Mouse (Mus musculus) gastrocnemius, postnatal 4 days (tissue): ENCODE data around the gene Dnajc21. TPM values are rescaled to one million over a fixed set of nuclear protein-coding genes. Genes with fewer than 3 reads are reported as not detected.

Experiments used
- DNase-seq, 2 experiments: peaks; one replicate each; pipeline ENCODE4 v3.0.0; 2021 to 2022; ENCODE audit warnings: low spot score in 2 of 2, mixed read lengths in 2 of 2
- total RNA-seq, 2 experiments: library from RNA; stranded (reverse); gene quantifications; 2 replicates each; pipeline ENCODE4 v1.2.3; 2021

Dnajc21 gene
- total RNA-seq, 2 experiments from 2014 or later = 20.9 to 26.1 TPM

- DNase-seq = no peak
Measured at GRCm38 (mm10) chr15:10441493-10441892, 28.8 kb downstream of the Dnajc21 start.

DNA sequence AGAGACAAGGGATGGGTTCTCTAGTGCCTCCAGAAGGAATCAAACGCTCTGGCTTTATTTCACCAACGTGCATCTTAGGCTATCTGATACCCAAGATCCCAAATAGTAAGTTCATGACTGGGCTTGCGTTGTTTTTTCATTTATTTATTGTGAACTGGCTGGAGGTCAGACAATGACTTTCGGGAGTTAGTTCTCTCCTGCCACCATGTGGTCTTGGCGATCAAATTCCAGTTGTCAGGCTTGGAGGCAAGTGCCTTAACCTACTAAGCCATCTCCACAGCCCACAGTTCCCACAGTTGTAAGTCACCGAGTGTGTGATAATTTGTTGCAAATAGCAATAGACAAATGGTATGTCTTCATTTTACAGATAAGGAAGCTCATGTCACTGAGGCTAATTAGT, 30.4 kb downstream of the Dnajc21 start:
- DNase-seq = peak in 1 of 2 experiments; percentile 15

DNA sequence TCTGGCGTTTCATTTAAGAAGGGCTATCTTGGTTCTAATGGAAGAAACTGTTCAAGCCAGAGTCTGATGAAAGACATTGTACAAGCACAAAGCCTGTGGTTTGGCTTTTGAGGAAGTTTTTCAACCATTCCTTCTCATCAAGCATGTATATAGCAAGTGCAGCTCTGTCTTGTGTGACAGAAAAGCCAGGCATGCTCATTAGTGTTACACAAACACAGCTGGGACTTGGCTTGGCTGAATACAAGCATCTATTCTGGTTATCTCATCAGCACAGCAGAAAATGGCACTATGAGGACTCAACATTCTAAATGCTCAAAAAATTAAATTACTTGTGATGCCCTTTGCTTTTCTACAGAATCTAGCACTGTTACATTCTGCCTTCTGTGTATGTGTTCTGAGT, 33.4 kb downstream of the Dnajc21 start:
- DNase-seq = no peak

DNA sequence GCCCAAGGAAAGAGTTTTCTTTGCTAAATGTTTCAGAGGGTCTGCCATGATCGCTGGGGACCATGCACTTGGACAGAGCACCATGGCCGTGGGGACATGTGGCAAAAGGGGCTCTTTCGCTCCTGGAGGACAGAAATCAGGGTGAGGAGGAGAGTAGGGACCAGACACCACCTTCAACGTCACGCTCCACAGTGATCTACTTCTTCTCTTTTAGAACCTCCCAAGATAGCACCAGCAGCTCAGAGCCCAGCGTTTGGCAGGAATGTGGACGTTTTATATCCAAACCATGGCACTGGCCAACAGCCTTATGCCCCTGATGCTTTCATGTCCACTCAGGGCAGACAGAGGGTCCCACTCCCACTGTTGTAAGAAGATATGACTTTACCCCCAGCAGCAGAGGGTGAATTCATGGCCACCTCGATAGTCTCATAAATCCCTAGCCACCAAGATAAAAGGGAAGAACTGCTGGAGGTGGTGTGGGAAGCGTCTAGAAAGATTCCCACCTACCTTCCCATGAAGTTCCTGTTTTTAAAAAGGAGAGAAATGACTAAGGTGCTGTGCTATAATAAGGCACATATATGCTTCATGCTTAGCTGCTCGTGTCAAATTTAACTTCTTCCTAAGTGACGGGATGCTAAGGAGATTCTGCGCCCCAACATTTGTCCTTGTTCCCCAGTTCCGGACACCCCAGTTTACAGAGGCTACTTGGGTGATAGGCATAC, 43.6 kb downstream of the Dnajc21 start:
- no peak for DNase-seq

DNA sequence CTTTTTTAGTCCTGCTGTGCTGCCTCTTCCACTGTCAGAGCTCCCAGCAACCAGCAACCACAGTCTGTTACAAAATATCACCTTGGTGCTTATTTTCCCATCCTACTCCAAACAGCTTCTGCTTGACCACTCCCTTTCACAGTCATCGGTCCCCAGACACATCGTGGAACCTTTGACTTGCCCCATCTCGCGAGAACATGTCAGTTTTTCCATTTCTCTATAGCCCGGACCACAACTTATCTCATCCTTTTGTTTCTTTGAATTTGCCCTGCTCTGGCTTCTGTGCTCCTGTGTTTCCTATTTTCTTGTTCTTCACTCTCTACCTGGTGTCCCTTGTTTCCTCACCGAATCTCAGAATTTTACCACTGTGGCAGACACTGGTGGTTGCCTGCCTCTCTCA, 44.2 kb downstream of the Dnajc21 start:
- DNase-seq = no peak

- no peak for DNase-seq
Measured at GRCm38 (mm10) chr15:10421785-10422144, 48.6 kb downstream of the Dnajc21 start.

GRCm38 (mm10) chr15:10421138-10421784, 49.1 kb downstream of the Dnajc21 start:
- no peak for DNase-seq

DNA sequence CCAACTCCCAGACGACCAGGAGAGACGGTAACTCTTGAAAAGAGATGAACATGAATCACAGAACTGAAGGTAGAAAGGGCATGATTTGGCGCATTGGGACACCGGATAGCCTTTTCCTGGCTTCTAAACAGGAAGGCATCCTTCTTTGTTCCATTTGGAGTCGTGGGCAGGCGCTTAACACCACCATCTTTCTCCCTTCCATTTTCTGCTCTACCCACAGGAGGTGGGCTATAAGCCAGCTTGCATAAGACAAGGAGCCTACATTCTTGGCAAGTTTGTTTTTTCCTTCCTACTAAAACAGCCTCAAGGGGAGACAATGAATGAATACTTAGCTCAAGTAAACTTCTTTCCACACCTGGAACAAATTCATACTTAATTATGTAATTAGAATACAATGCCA, 56.7 kb downstream of the Dnajc21 start:
- no peak for DNase-seq

DNA sequence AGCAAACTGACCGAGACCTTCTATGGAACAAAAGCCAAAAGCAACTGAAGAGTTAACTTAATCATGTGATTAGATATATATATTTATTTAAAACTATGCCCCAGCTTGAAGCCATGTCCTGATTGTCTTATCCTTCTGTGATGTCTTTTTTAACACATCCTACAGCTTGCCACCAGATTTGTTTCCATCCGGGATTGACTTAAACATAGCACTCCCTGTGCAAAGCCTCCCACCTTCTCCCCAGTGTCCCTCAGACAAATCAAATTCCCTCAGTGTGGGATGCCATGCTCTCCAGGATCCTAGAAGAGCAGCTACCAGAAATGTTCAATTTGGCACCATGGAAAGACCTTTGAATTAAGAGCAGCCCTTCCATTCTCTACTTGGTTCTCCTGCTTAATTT, 59.4 kb downstream of the Dnajc21 start:
- DNase-seq = no peak

GRCm38 (mm10) chr15:10409842-10410241, 60.5 kb downstream of the Dnajc21 start:
- no peak for DNase-seq

DNA sequence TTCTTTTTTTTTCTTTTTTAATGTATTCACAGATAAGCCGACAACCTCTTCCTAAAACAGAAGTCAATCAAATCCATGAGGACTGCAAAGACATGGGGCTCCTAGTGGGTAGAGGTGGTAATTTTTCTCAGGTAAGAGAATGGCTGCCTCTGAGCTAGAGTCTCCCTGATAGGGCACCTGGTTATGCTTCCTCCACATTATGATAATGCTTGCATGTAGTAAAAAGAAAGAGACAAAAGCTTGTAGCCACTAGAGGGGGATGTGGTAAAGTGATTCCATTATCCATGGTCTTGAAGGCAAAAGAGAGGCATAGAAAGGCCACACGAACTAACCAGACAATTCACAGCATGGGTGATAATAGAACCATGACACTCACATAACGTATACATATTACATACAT, 69.9 kb downstream of the Dnajc21 start:
- DNase-seq = no peak

- no peak for DNase-seq
Measured at GRCm38 (mm10) chr15:10399795-10400194, 70.5 kb downstream of the Dnajc21 start.

Other genes starting within 250 kb of the Dnajc21 start
- gene Gm21973, start 145.1 kb downstream of the Dnajc21 start, total RNA-seq = not detected
- gene Agxt2, start 112.0 kb downstream of the Dnajc21 start, total RNA-seq = under 1 TPM in 1 of 2 experiments, not detected in 1; 0.16 TPM
- 10 to 100 TPM; 30.3 to 31.0 TPM for gene Brix1, start 15.4 kb upstream of the Dnajc21 start, total RNA-seq
- gene Rad1, start 15.5 kb upstream of the Dnajc21 start, total RNA-seq = 10 to 100 TPM in 1 of 2 experiments, 1 to 10 TPM in 1; 8.9 to 10.2 TPM
- gene Ttc23l, start 88.2 kb upstream of the Dnajc21 start, total RNA-seq = not detected
- gene Rai14, start 244.1 kb upstream of the Dnajc21 start, total RNA-seq = 10 to 100 TPM; 15.7 to 19.3 TPM